Mouse (Mus musculus) spleen, postnatal 14 days (tissue): ENCODE data around the gene Gm11172.
"Not testable (repeated sequence)": the region's sequence is repeated elsewhere in the genome, so short reads cannot be mapped to it uniquely, and the experiment has no call there.

Experiments used
- DNase-seq, 2 experiments: peaks; one replicate each; pipeline ENCODE4 v3.0.0; 2021 to 2022; ENCODE audit warnings: low spot score in 2 of 2

Gene Gm11172

GRCm38 (mm10) chr16:10834542-10834910, 21.8 kb downstream of the Gm11172 start:
- no peak for DNase-seq

GRCm38 (mm10) chr16:10834911-10835587, 22.3 kb downstream of the Gm11172 start, which contains the start of gene Rmi2:
TSS of gene Rmi2 (plus strand) at chr16:10835059.
- peak; percentile 73 to 80 for DNase-seq

GRCm38 (mm10) chr16:10836388-10836787, 23.7 kb downstream of the Gm11172 start:
- DNase-seq: no peak

GRCm38 (mm10) chr16:10837250-10837649, 24.5 kb downstream of the Gm11172 start:
- no peak for DNase-seq

GRCm38 (mm10) chr16:10837903-10838302, 25.2 kb downstream of the Gm11172 start:
- DNase-seq: no peak

- DNase-seq: no peak
These were observed 26.0 kb downstream of the Gm11172 start for GRCm38 (mm10) chr16:10838487-10839245.

GRCm38 (mm10) chr16:10840018-10840417, 27.3 kb downstream of the Gm11172 start:
- DNase-seq: no peak

- DNase-seq: no peak
These were observed 29.7 kb downstream of the Gm11172 start for GRCm38 (mm10) chr16:10842282-10842855.

GRCm38 (mm10) chr16:10843486-10844318, 31.0 kb downstream of the Gm11172 start:
- peak in 1 of 2 experiments; percentile 35 for DNase-seq

GRCm38 (mm10) chr16:10844319-10844670, 31.6 kb downstream of the Gm11172 start:
- DNase-seq: no peak

- DNase-seq: no peak
These were observed 33.2 kb downstream of the Gm11172 start for GRCm38 (mm10) chr16:10845952-10846351.

- peak; percentile 23 to 39 for DNase-seq
These were observed 33.8 kb downstream of the Gm11172 start for GRCm38 (mm10) chr16:10846503-10846902.

GRCm38 (mm10) chr16:10849965-10850861, 37.5 kb downstream of the Gm11172 start:
- no peak for DNase-seq

- DNase-seq: no peak
These were observed 38.2 kb downstream of the Gm11172 start for GRCm38 (mm10) chr16:10850905-10851304.

GRCm38 (mm10) chr16:10852216-10852615, 39.5 kb downstream of the Gm11172 start:
- not testable (repeated sequence) for DNase-seq

- no peak for DNase-seq
These were observed 47.1 kb downstream of the Gm11172 start for GRCm38 (mm10) chr16:10859726-10860245.

GRCm38 (mm10) chr16:10861408-10861807, 48.7 kb downstream of the Gm11172 start:
- no peak for DNase-seq
